Mouse (Mus musculus): ENCODE results near the gene Ptgds. TPM values are rescaled to one million over a fixed set of nuclear protein-coding genes. Genes with fewer than 3 reads are reported as not detected.

The Ptgds gene
- polyA plus RNA-seq, 1 experiment = not detected

GRCm38 (mm10) chr2:25492988-25493387 is 23.1 kb upstream of the Ptgds start:
- no peak for TF ChIP-seq GATA1 (IDR thresholded peaks at IDR 0.05; ENCODE audit: low read length)

GRCm38 (mm10) chr2:25488671-25489068 is 18.8 kb upstream of the Ptgds start:
- TF ChIP-seq GATA1 (IDR thresholded peaks at IDR 0.05; ENCODE audit: low read length) = no peak

GRCm38 (mm10) chr2:25487965-25488670 is 18.3 kb upstream of the Ptgds start:
- no peak for TF ChIP-seq GATA1 (IDR thresholded peaks at IDR 0.05; ENCODE audit: low read length)

GRCm38 (mm10) chr2:25484901-25485647 is 15.2 kb upstream of the Ptgds start:
- no peak for TF ChIP-seq GATA1 (IDR thresholded peaks at IDR 0.05; ENCODE audit: low read length)

GRCm38 (mm10) chr2:25482969-25483368 is 13.1 kb upstream of the Ptgds start:
- no peak for TF ChIP-seq GATA1 (IDR thresholded peaks at IDR 0.05; ENCODE audit: low read length)

GRCm38 (mm10) chr2:25480541-25480940 is 10.7 kb upstream of the Ptgds start:
- no peak for TF ChIP-seq GATA1 (IDR thresholded peaks at IDR 0.05; ENCODE audit: low read length)

- no peak for TF ChIP-seq GATA1 (IDR thresholded peaks at IDR 0.05; ENCODE audit: low read length)
Observed at GRCm38 (mm10) chr2:25479551-25480311, 9.9 kb upstream of the Ptgds start.

GRCm38 (mm10) chr2:25477967-25478675 is 8.3 kb upstream of the Ptgds start:
- no peak for TF ChIP-seq GATA1 (IDR thresholded peaks at IDR 0.05; ENCODE audit: low read length)

GRCm38 (mm10) chr2:25477541-25477940 is 7.7 kb upstream of the Ptgds start:
- no peak for TF ChIP-seq GATA1 (IDR thresholded peaks at IDR 0.05; ENCODE audit: low read length)

GRCm38 (mm10) chr2:25472550-25472949 is 2.7 kb upstream of the Ptgds start:
- TF ChIP-seq GATA1 (IDR thresholded peaks at IDR 0.05; ENCODE audit: low read length) = no peak

- TF ChIP-seq GATA1 (IDR thresholded peaks at IDR 0.05; ENCODE audit: low read length) = no peak
Observed at GRCm38 (mm10) chr2:25468962-25469915, 607 bp downstream of the Ptgds start.

- TF ChIP-seq GATA1 (IDR thresholded peaks at IDR 0.05; ENCODE audit: low read length) = no peak
Observed at GRCm38 (mm10) chr2:25467606-25468303, 2.1 kb downstream of the Ptgds start.

- TF ChIP-seq GATA1 (IDR thresholded peaks at IDR 0.05; ENCODE audit: low read length) = no peak
Observed at GRCm38 (mm10) chr2:25465816-25466635, 3.8 kb downstream of the Ptgds start.
